Mouse (Mus musculus) spleen, adult 2 months (tissue): ENCODE results near the gene Nxnl2. TPM values are rescaled to one million over a fixed set of nuclear protein-coding genes. Genes with fewer than 3 reads are reported as not detected.

ENCODE experiments used
- DNase-seq, 2 experiments: peaks; one replicate each; pipeline versions ENCODE4 v3.0.0 to v3.0.0-alpha.2; 2012 to 2021; ENCODE audit warnings: low spot score in 2 of 2, low read depth in 1 of 2
- H3K27ac ChIP-seq: fragments of 200-500 bp; 2 replicates; pipeline ENCODE4 v1.5.1; 2012; ENCODE audit warnings: low read length, inconsistent platforms; ENCODE audit not compliant: insufficient read depth
- H3K27me3 ChIP-seq: fragments of 200-500 bp; 2 replicates; pipeline ENCODE4 v1.6.1; 2012; ENCODE audit warnings: mild to moderate bottlenecking, moderate library complexity, low read length, inconsistent platforms; ENCODE audit not compliant: control insufficient read depth, insufficient read depth
- H3K36me3 ChIP-seq: fragments of 200-500 bp; 2 replicates; pipeline ENCODE4 v1.6.1; 2012; ENCODE audit warnings: mild to moderate bottlenecking, low read length, inconsistent platforms; ENCODE audit not compliant: control insufficient read depth, insufficient read depth
- H3K4me1 ChIP-seq: fragments of 200-500 bp; 2 replicates; pipeline ENCODE4 v1.6.1; 2011; ENCODE audit warnings: inconsistent platforms; ENCODE audit not compliant: control insufficient read depth, insufficient read depth, insufficient read length
- H3K4me3 ChIP-seq: fragments of 200-500 bp; 2 replicates; pipeline ENCODE4 v1.5.1; 2011; ENCODE audit warnings: mild to moderate bottlenecking, inconsistent platforms; ENCODE audit not compliant: insufficient read depth, insufficient read length; ENCODE audit errors: extremely low read depth
- CTCF ChIP-seq: fragments of 200-500 bp; IDR thresholded peaks from 2 replicates; pipeline ENCODE4 v1.5.1; 2011; ENCODE audit warnings: mild to moderate bottlenecking, inconsistent platforms; ENCODE audit not compliant: insufficient read depth, insufficient read length, insufficient replicate concordance; ENCODE audit errors: extremely low read depth
- POLR2A ChIP-seq: fragments of 200-500 bp; IDR thresholded peaks from 2 replicates; pipeline ENCODE4 v1.6.1; 2011; ENCODE audit warnings: low read depth, low read length, inconsistent platforms
- WGBS: fragments of 180-500 bp; shearing (Covaris S2); methylation state at CpG from one replicate; pipeline ENCODE4 v1.1.7; 2018; 5-methylcytosine and 5-hydroxymethylcytosine counted together
- polyA plus RNA-seq: library from polyadenylated mRNA; depleted of rRNA; stranded (reverse); fragments of >200 nt; gene quantifications from 2 replicates; pipeline ENCODE4 v1.2.3, GENCODE M21; 2012; rRNA removed

The Nxnl2 gene
- polyA plus RNA-seq, 1 experiment = 1.1 TPM

- no peaks in the 10 kb centered on the region for H3K27me3 ChIP-seq
- no peak overlapping the region for H3K27ac ChIP-seq
- TF ChIP-seq CTCF (no peak), POLR2A (no peak)
- no peaks in the 10 kb centered on the region for H3K36me3 ChIP-seq
- no peak for DNase-seq
- no peak overlapping the region for H3K4me3 ChIP-seq
- 80% methylated on average over 12 of the region's 12 CpGs for WGBS
- no peaks in the 10 kb centered on the region for H3K4me1 ChIP-seq
Observed at GRCm38 (mm10) chr13:51207965-51208364, 37.1 kb downstream of the Nxnl2 start.

DNA sequence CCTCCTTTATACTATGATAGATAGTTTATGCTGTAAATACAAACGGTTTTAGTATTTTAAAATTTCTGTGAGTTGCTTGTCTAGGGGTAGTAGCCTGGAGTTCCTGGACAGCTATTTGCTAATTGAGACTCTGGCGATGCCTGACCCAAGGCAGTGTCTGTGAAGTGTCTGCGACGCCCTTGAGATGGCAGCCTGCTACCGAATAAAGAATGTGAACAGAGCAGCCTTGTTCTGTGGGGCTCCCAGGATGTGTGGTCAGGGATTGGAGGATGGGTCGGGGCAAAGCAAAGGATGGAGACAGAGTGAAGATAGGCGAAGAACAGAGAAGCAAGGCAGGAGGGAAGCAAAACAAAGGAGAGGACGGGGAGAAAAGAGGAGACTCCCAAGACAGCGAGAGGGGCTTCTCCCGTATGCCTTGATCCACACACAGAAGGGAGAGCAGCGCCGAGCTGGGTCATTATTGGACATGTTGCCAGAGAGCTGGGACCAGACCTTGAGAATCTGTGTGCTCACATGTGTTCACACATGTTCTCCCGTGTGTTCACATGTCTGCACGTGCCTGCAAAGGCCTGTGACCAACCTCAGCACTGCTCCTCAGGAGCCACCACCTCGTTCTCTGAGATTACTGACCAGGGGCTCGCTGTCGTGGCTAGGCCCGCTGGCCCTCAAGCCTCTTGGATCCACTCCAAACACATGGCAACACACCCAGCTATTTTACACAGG is 37.7 kb downstream of the Nxnl2 start:
- H3K27ac ChIP-seq = no peak overlapping the region
- H3K4me1 ChIP-seq = no peaks in the 10 kb centered on the region
- no peak overlapping the region for H3K4me3 ChIP-seq
- no peak for DNase-seq
- no peaks in the 10 kb centered on the region for H3K36me3 ChIP-seq
- TF ChIP-seq CTCF (no peak), POLR2A (no peak)
- WGBS = 89% methylated on average over 18 of the region's 18 CpGs
- H3K27me3 ChIP-seq = no peaks in the 10 kb centered on the region

DNA sequence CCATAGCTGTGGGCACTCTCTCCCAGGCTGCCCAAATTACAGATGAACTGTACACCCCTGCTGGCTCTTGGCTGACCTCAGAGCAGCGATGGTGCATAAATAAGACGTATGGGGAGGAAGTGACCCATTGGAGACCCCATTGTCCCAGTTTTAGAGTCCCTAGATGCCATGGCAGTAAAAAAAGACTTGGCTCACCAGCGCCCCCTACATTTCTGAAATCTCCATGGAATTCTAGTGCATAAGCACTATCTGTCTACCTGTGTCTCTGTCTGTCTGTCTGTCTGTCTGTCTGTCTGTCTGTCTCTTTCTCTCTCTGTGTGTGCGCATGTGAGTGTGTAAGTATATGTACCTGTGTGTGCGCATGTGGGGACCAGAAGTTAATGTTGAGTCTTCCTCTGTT is 39.8 kb downstream of the Nxnl2 start:
- no peaks in the 10 kb centered on the region for H3K27me3 ChIP-seq
- no peak overlapping the region for H3K27ac ChIP-seq
- DNase-seq = no peak
- H3K4me1 ChIP-seq = no peaks in the 10 kb centered on the region
- no peaks in the 10 kb centered on the region for H3K36me3 ChIP-seq
- no peak for TF ChIP-seq POLR2A
- TF ChIP-seq CTCF = no peak
- no peak overlapping the region for H3K4me3 ChIP-seq
- 73% methylated on average over 5 of the region's 5 CpGs for WGBS

DNA sequence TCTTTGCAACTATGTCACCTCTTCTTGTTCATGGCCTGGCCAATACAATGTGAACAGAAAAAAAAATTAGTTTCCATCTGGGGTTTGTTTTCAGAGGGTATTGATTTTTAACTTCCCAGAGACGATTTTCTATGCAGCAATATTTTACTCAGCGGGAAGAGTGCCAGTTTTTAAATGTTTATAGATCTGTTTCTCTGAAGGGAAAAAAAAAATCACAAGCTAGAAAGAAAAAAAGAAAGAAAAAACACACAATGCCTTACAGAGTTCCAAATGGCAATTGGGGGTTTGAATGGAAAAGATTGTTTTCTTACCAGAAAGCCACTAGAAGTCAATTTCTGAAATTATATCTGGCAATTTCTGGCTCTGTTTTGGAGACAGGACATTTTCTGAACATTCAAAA is 43.9 kb downstream of the Nxnl2 start:
- Histone ChIP-seq H3K36me3 (no peaks in the 10 kb centered on the region), H3K27me3 (no peaks in the 10 kb centered on the region), H3K27ac (no peak overlapping the region), H3K4me3 (no peak overlapping the region), H3K4me1 (no peaks in the 10 kb centered on the region)
- WGBS = 86% methylated on average over 2 of the region's 2 CpGs
- no peak for TF ChIP-seq CTCF
- no peak for TF ChIP-seq POLR2A
- no peak for DNase-seq

DNA sequence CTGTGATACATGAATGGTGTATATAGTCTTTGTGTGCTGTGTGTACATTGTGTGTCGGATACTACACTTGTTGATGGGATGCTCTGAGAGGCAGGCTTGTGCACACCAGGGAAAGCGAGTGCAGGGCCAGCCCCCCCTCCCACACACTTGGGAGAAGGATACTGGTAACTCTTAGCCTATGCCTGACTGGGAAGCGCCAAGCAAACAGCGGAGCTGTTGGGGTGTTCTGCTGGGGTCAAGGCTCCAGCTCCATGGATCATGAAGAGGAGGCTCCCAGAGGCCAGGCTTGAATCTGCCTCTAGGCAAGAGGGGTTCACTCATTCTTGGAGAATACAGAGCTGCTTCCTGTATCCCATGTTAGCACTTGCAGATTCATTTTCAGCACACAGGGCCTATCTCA is 50.1 kb downstream of the Nxnl2 start:
- no peak for TF ChIP-seq POLR2A
- TF ChIP-seq CTCF = no peak
- Histone ChIP-seq H3K27me3 (no peaks in the 10 kb centered on the region), H3K4me3 (no peak overlapping the region), H3K4me1 (no peaks in the 10 kb centered on the region), H3K27ac (no peak overlapping the region), H3K36me3 (no peaks in the 10 kb centered on the region)
- DNase-seq = no peak
- 93% methylated on average over 4 of the region's 4 CpGs for WGBS

- 68% methylated on average over 12 of the region's 12 CpGs for WGBS
- Histone ChIP-seq H3K4me1 (no peaks in the 10 kb centered on the region), H3K27ac (no peak overlapping the region), H3K27me3 (no peaks in the 10 kb centered on the region), H3K4me3 (no peak overlapping the region), H3K36me3 (no peaks in the 10 kb centered on the region)
- no peak for DNase-seq
- TF ChIP-seq CTCF (no peak), POLR2A (no peak)
Observed at GRCm38 (mm10) chr13:51221425-51222160, 50.8 kb downstream of the Nxnl2 start.

Other genes starting within 250 kb of the Nxnl2 start
- 11.5 and 12.2 TPM in 2 replicates for gene Spin1, start 70.1 kb upstream of the Nxnl2 start, polyA plus RNA-seq
- 19.9 and 24.7 TPM in 2 replicates for gene S1pr3, start 237.6 kb downstream of the Nxnl2 start, polyA plus RNA-seq